Mouse (Mus musculus) hindbrain, embryonic 14.5 days (tissue): ENCODE data around the gene Gucy2g. TPM values are rescaled to one million over a fixed set of nuclear protein-coding genes. Genes with fewer than 3 reads are reported as not detected.
"Not testable (repeated sequence)": the region's sequence is repeated elsewhere in the genome, so short reads cannot be mapped to it uniquely, and the experiment has no call there.

ENCODE experiments used
- ATAC-seq: fragments of 200-750 bp; cut with Nextera tagmentation; 2 replicates; pipeline ENCODE4 v1.8.0; 2017; ENCODE audit warnings: moderate number of reproducible peaks, mild to moderate bottlenecking, moderate TSS enrichment, moderate library complexity; ENCODE audit not compliant: low FRiP score
- DNase-seq: peaks from one replicate; pipeline ENCODE4 v3.0.0-alpha.2; 2015; ENCODE audit warnings: low spot score
- H3K27ac ChIP-seq: fragments of 300-500 bp; sonication (generic); 2 replicates; pipeline ENCODE4 v1.5.1; 2014; ENCODE audit warnings: mild to moderate bottlenecking, moderate library complexity
- H3K27me3 ChIP-seq: fragments of 300-500 bp; sonication (generic); 2 replicates; pipeline ENCODE4 v1.6.1; 2014; ENCODE audit warnings: mild to moderate bottlenecking, low read length, mixed read lengths; ENCODE audit not compliant: control insufficient read depth, insufficient read depth
- H3K36me3 ChIP-seq: fragments of 300-500 bp; sonication (generic); replicated peaks from 2 replicates; pipeline ENCODE4 v1.6.1; 2014; ENCODE audit not compliant: control insufficient read depth, insufficient read depth
- H3K4me1 ChIP-seq: fragments of 300-500 bp; sonication (generic); replicated peaks from 2 replicates; pipeline ENCODE4 v1.6.1; 2014; ENCODE audit warnings: antibody characterized with exemption, low read length, mixed read lengths; ENCODE audit not compliant: control insufficient read depth, insufficient read depth
- H3K4me2 ChIP-seq: fragments of 300-500 bp; sonication (generic); replicated peaks from 2 replicates; pipeline ENCODE4 v1.6.1; 2014; ENCODE audit warnings: mild to moderate bottlenecking, moderate library complexity
- H3K4me3 ChIP-seq: fragments of 300-500 bp; sonication (generic); replicated peaks from 2 replicates; pipeline ENCODE4 v1.5.1; 2014; ENCODE audit warnings: mild to moderate bottlenecking, low read length
- H3K9ac ChIP-seq: fragments of 300-500 bp; sonication (generic); 2 replicates; pipeline ENCODE4 v1.6.1; 2014
- H3K9me3 ChIP-seq: fragments of 300-500 bp; sonication (generic); 2 replicates; pipeline ENCODE4 v1.6.1; 2016; ENCODE audit warnings: low read length; ENCODE audit not compliant: control insufficient read depth
- WGBS: fragments of 180-500 bp; shearing (Covaris S2); extraction: QIAGEN DNeasy Blood & Tissue Kit; methylation state at CpG from one replicate; pipeline ENCODE4 v1.1.7; 2014; 5-methylcytosine and 5-hydroxymethylcytosine counted together
- polyA plus RNA-seq: library from polyadenylated mRNA; unstranded; fragments of >200 nt; fragmentation: Nextera tagmentation; extraction: Ambion mirVana; gene quantifications from 2 replicates; pipeline ENCODE4 v1.2.1, GENCODE M21; 2014

Gucy2g gene
- polyA plus RNA-seq, 1 experiment from 2014 or later = 0.09 TPM

DNA sequence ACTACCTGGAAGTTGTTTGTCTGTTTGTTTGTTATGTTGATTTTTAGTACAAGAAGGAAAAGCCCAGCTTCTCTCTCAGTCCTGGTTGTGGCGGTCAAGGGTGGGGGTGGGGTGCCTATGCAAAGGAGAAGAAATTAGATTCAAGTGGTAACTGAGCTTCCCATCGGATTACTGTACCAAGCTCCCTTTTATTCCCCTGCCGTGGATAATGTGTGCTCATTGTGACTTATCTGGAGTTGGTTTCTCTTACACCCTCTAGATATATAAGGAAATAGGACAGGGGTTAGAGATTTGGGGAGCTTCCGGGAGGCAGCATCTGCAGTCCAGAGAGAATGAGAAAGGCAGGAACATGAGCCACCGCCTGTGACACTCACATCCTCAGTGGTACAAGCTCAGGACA is 60.6 kb downstream of the Gucy2g start, which contains the start of gene Tectb:
TSS of gene Tectb (plus strand) at position 301 of the 400 bp plus-strand sequence.
- no peak within 1 kb of the TSS for H3K27ac ChIP-seq
- ATAC-seq = no peak
- H3K4me2 ChIP-seq = no peak within 1 kb of the TSS
- H3K4me1 ChIP-seq = 0 out of 2 replicates have a peak, but pooled peaks cover 7% of the 10 kb centered on the region
- H3K27me3 ChIP-seq = no peaks in the 10 kb centered on the region
- H3K9ac ChIP-seq = no peak within 1 kb of the TSS
- DNase-seq = no peak
- WGBS = 76% methylated on average over 5 of the region's 5 CpGs
- H3K4me3 ChIP-seq = no peak within 1 kb of the TSS
- no peaks in the 10 kb centered on the region for H3K36me3 ChIP-seq
- H3K9me3 ChIP-seq = no peaks in the 10 kb centered on the region

DNA sequence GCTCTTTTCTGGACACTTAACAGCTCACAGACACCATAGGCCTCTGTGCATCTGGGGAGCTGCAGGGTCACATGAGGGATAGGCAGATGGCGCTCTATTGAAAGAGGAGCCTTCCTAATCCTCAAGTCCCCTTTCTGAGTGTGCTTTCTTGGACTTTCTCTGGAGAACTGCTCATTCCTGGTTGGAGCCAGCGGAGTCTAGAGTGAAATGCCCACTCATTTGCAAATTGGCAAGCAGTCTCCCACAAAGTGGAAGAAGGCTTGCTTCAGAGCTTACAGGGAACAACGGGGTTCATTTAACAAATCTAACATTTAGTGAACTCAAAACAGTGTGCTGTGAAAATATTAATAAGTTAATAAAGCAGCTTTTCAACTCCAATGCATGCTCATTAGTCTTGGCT is 63.9 kb downstream of the Gucy2g start:
- Histone ChIP-seq H3K4me3 (no peak overlapping the region), H3K9ac (no peak overlapping the region), H3K4me1 (no peaks in the 10 kb centered on the region), H3K27ac (no peak overlapping the region), H3K27me3 (no peaks in the 10 kb centered on the region), H3K36me3 (no peaks in the 10 kb centered on the region), H3K4me2 (no peak overlapping the region), H3K9me3 (no peaks in the 10 kb centered on the region)
- 95% methylated on average over 3 of the region's 3 CpGs for WGBS
- ATAC-seq = no peak
- DNase-seq = no peak

- WGBS = 81% methylated on average over 1 of the region's 1 CpGs
- ATAC-seq (no peak), DNase-seq (no peak)
- no peaks in the 10 kb centered on the region for H3K27me3 ChIP-seq
- no peak overlapping the region for H3K4me2 ChIP-seq
- H3K4me3 ChIP-seq = no peak overlapping the region
- no peak overlapping the region for H3K27ac ChIP-seq
- peaks cover 7% of the 10 kb centered on the region for H3K9me3 ChIP-seq
- H3K9ac ChIP-seq = no peak overlapping the region
- no peaks in the 10 kb centered on the region for H3K4me1 ChIP-seq
- H3K36me3 ChIP-seq = no peaks in the 10 kb centered on the region
These were observed 69.5 kb downstream of the Gucy2g start for GRCm38 (mm10) chr19:55171585-55171984.

DNA sequence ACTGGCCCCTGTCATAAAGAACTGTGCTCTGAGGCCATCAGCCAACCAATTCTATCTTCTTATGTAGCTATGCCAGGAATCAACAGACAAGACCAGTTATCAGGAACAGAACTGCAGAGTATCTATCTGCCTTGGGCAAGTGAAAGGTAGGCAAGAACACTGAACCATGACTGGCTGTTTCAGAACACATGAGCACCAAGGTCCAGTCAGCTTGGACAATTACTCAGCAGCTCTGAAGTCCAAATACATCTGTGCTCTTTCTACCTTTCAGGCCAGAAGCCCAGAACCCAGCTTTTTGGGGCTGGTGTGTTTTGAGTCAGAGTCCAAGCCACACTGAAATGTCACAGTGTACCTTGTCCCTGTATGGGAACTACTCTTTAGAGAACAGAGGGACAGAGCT is 70.6 kb downstream of the Gucy2g start:
- Histone ChIP-seq H3K4me3 (no peak overlapping the region), H3K9me3 (peaks cover 7% of the 10 kb centered on the region), H3K27ac (no peak overlapping the region), H3K4me2 (no peak overlapping the region), H3K27me3 (no peaks in the 10 kb centered on the region), H3K9ac (no peak overlapping the region), H3K36me3 (no peaks in the 10 kb centered on the region), H3K4me1 (no peaks in the 10 kb centered on the region)
- no peak for ATAC-seq
- no peak for DNase-seq

- H3K4me2 ChIP-seq, H3K36me3 ChIP-seq, H3K4me3 ChIP-seq, H3K4me1 ChIP-seq, H3K9me3 ChIP-seq, DNase-seq, H3K9ac ChIP-seq, H3K27ac ChIP-seq, ATAC-seq, H3K27me3 ChIP-seq: not testable (repeated sequence)
- WGBS = 93% methylated on average over 8 of the region's 8 CpGs
These were observed 71.8 kb downstream of the Gucy2g start for GRCm38 (mm10) chr19:55169236-55169729.

GRCm38 (mm10) chr19:55168360-55168759 is 72.7 kb downstream of the Gucy2g start:
- Histone ChIP-seq H3K9ac (no peak overlapping the region), H3K9me3 (peaks cover 7% of the 10 kb centered on the region), H3K4me2 (no peak overlapping the region), H3K4me3 (no peak overlapping the region), H3K4me1 (no peaks in the 10 kb centered on the region), H3K36me3 (no peaks in the 10 kb centered on the region), H3K27me3 (no peaks in the 10 kb centered on the region), H3K27ac (no peak overlapping the region)
- WGBS = 77% methylated on average over 6 of the region's 6 CpGs
- ATAC-seq (no peak), DNase-seq (no peak)

DNA sequence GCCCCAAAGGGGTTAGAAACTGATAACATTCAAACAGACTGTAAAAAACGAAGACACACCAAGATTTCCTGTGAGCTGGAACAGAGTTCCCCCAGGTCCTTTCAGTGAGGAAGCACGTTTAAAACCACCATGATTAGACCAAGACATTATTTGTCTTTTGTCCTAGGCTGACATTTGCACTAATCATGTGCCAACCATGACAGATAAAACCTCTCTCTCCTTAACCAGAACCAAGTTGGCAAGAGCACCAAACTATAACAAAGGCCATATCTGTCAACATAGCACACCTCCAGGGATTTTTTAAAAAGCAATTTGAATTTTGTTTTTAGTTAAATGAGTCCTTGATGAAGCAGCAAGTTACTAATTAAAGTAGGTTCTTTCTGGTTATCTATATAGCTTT is 73.3 kb downstream of the Gucy2g start:
- H3K4me3 ChIP-seq = no peak overlapping the region
- no peak overlapping the region for H3K27ac ChIP-seq
- H3K9me3 ChIP-seq = peaks cover 7% of the 10 kb centered on the region
- ATAC-seq (no peak), DNase-seq (no peak)
- no peak overlapping the region for H3K4me2 ChIP-seq
- H3K4me1 ChIP-seq = no peaks in the 10 kb centered on the region
- no peaks in the 10 kb centered on the region for H3K27me3 ChIP-seq
- H3K9ac ChIP-seq = no peak overlapping the region
- no peaks in the 10 kb centered on the region for H3K36me3 ChIP-seq
- WGBS = 68% methylated on average over 2 of the region's 2 CpGs

- no peak overlapping the region for H3K4me3 ChIP-seq
- ATAC-seq (no peak), DNase-seq (no peak)
- no peaks in the 10 kb centered on the region for H3K4me1 ChIP-seq
- H3K36me3 ChIP-seq = no peaks in the 10 kb centered on the region
- peaks cover 7% of the 10 kb centered on the region for H3K9me3 ChIP-seq
- WGBS = 91% methylated on average over 2 of the region's 2 CpGs
- H3K27me3 ChIP-seq = no peaks in the 10 kb centered on the region
- H3K4me2 ChIP-seq = no peak overlapping the region
- H3K27ac ChIP-seq = no peak overlapping the region
- H3K9ac ChIP-seq = no peak overlapping the region
These were observed 74.3 kb downstream of the Gucy2g start for GRCm38 (mm10) chr19:55166741-55167140.

DNA sequence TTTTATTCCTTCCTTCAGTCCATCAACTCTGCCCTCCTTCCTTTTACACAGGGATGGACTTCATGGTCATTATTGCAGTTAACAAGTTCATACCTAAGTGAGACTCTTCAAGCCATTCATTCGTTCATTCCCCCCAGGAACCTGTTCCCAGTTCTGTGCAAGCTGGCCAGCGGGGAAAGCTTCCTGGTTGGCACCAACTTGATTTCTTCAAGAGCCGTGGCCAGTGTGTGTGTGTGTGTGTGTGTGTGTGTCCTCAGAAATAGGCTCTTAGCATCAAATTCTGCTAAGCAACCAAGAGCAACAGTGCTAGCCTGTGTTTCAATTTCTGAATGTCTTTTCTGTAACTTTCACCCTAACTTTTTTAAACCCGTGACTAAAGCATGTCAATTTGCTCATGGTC is 75.1 kb downstream of the Gucy2g start:
- Histone ChIP-seq H3K4me2 (no peak overlapping the region), H3K9ac (no peak overlapping the region), H3K27me3 (no peaks in the 10 kb centered on the region), H3K4me3 (no peak overlapping the region), H3K4me1 (no peaks in the 10 kb centered on the region), H3K9me3 (peaks cover 7% of the 10 kb centered on the region), H3K27ac (no peak overlapping the region), H3K36me3 (no peaks in the 10 kb centered on the region)
- DNase-seq = no peak
- no peak for ATAC-seq
- 87% methylated on average over 4 of the region's 4 CpGs for whole genome bisulfite sequencing

GRCm38 (mm10) chr19:55165183-55165865 is 75.7 kb downstream of the Gucy2g start:
- no peak overlapping the region for H3K9ac ChIP-seq
- no peak overlapping the region for H3K27ac ChIP-seq
- DNase-seq = no peak
- no peaks in the 10 kb centered on the region for H3K27me3 ChIP-seq
- ATAC-seq = no peak
- H3K36me3 ChIP-seq = no peaks in the 10 kb centered on the region
- WGBS = 82% methylated on average over 1 of the region's 1 CpGs
- H3K4me1 ChIP-seq = no peaks in the 10 kb centered on the region
- H3K4me3 ChIP-seq = no peak overlapping the region
- H3K4me2 ChIP-seq = no peak overlapping the region
- H3K9me3 ChIP-seq = peaks cover 7% of the 10 kb centered on the region
